Mouse (Mus musculus): Measurements from ENCODE around the gene Pld3.

GRCm38 (mm10) chr7:27507711-27508647 is 45.0 kb downstream of the Pld3 start:
- TF ChIP-seq TAL1 (IDR thresholded peaks at IDR 0.05; ENCODE audit: low read length): no peak
- no peak for TF ChIP-seq GATA1 (IDR thresholded peaks at IDR 0.05; ENCODE audit: low read length)

Data from erythroblast, embryonic 14.5 days (primary cell).